Mouse (Mus musculus) MN1 (cell line): ENCODE measurements around the gene Eid3.

ENCODE experiments used
- DNase-seq: peaks from one replicate; pipeline ENCODE4 v3.0.0-alpha.2; 2016; ENCODE audit warnings: low spot score

Gene Eid3

DNA sequence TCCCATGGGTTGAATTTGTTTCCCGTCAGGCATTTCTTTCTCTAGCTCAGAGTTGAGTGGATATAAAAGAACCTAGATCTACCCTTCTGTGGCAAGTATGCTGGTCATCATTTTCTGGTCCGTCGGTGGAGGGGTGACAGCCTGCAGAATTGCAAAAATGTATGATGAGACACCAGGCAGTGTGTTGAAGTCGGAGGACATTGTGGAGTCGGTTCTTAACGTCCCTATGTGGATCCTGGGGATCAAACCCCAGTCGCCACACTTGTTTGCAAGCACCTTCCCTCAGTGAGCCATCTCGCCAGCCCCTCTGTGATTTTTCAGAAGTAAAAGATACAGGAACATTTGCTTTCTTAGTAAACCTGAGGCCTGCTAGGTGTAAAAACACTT is 5.5 kb upstream of the Eid3 start:
- no peak for DNase-seq

- DNase-seq, result peak; percentile 83
Observed at GRCm38 (mm10) chr10:82863106-82863680, 3.2 kb upstream of the Eid3 start.

DNA sequence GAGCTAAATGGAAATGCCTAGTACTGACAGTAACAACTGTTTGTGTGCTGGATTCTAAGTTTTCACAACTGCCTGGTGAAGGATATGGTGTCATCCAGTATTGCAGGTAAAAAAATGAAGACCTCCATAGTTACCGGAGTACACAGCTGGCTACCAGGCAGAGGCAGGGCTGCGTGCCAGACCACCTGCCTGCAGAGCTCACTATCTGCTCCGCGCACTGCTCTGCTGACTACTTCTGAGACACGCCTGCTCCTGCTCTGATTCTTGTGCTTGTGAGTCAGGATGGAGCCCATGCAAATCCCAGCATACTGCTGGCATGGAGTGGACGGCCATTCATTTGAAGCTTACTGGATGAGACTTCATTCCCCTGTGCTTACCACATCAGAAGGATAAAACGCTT is 2.6 kb upstream of the Eid3 start:
- DNase-seq, result peak; percentile 65

DNA sequence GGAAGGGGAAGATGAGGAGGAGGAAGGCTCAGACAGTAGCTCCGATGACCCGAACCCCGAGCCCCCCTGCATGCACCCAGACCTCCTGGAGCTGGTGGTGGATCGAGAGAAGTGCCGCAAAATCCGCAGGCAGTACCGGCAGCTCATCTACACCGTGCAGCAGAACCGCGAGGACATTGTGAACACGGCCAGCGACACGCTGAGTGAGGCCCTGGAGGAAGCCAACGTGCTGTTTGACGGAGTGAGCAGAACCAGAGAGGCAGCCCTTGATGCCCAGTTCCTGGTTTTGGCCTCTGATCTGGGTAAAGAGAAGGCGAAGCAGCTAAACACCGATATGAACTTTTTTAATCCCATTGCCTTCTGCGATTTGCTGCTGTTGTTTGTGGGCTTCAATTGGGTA is 406 bp downstream of the Eid3 start:
- DNase-seq, result no peak

DNA sequence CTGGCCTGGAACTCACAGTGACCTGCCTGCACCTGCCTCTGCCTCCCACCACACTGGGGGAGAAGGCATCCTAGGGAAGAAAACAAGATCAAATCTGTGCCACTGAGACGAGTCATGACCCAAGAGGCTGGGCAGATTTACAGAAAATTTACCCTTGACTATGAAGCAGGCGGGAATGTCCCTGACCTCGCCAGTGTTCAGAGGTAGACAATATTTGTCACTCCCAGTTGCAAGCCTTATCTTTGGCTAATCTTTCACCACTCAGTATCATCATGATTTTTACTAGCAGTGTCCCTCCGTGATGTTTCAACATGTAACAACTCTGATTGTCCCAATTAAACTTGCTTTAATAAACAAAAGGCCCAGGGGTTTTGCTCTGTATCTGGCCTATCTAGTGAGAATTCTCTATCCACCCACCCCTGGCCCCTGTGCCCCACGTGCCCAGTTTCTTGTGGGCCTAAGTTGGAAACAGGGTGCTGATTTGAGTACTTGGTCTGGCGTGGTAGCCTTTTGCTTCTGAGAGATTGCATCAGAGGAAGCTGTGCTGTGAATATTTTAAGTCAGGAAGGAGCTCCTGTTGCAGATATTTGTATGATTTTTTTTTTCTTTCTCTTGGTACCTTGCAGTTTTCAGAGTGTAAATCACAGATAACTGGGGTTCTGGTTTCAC is 2.1 kb downstream of the Eid3 start:
- DNase-seq, result no peak

DNA sequence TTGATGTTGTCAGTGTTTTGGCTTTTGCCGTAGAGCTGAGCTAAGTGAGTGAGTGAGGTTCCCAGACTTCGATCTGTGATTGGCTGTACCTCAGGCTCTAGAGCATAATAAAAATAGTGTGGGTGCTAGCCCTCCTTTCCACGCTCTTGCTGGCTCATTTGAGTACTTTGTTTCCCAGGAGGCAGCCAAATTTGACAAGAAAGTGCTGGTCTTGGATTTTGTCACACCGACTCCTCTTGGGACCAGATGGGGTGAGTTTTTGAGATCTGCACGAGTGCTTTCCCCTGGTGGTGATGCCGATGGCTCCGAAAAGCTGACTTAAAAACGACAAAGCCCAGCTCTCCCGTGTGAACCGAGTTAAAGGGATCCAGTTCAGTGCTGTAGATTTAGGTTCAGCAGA is 9.0 kb downstream of the Eid3 start:
- DNase-seq, result no peak

DNA sequence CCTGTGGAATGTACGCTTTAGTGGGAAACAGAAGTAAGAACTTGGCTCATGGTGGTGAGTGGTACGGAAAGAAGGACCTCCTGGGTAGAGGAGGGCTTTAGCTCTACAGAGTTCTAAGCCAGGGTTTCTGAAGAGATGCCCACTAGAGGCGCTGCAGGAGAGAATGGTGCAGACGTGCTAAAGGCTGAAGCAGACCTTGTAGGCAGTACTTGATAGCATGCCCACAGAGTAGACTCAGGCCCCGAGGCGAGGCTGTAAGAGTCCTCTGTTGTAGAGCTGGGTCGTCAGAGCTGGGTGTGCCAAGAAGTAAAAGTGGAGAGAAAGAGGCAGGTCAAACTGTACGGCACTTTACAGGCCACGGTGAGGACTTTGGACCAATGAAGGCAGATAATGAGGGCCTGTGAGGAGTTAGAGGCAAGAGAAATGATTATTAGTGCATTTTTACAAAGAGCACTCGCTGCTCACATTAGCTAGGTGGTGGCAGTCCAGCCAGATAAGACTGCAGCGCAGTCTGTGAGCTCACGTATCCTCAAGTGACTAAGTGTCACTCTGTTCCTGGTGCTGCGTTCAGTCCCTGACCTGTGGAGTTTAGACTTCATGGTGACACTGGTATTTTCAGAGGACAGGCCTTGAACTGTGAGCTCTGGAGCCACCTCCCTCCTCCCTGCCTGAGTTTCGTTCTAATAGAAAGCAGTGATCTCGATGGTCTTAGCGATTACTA is 9.8 kb downstream of the Eid3 start:
- no peak for DNase-seq

- no peak for DNase-seq
Observed at GRCm38 (mm10) chr10:82887354-82887753, 20.9 kb downstream of the Eid3 start.

DNA sequence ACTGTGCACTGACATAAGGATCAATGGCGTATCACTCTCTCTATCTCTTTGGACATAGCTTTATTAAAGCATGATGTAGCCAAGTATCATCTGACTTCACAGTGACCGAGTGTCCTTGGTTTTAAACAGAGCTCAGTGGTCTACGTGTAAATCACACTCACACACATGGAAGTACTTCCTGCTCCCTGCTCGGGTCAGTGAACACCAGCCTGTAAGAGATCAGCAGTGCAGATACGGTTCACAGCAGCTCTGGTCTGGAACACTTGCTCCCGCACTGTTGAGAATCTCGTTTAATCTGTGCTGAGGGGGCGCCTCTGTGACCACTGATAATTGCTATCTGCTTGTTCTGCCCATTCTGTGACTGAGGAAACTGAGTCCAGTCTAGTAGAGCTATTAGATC is 22.1 kb downstream of the Eid3 start:
- no peak for DNase-seq

DNA sequence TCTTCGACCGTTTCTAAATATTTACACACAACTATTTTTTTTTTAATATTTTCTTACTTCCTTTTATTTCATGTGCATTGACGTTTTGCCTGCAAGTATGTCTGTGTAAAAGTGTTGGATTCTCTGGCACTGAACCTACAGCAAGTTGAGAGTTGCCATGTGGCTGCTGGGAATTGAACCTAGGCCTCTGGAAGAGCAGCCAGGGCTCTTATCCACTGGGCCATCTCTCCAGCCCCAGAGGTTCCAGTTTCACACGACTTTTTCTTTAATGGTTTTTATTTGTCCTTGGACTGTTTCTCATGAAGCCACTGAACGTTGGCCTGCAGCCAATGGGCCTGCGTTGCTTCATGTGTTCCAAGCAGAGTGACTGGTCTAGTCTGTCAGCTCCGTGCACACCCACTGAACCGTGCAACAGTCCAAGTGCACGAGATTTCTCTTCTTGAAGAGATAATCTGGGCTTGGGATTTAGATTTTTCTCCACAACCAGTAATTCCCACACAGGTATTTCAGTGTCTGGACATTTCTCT is 23.1 kb downstream of the Eid3 start:
- DNase-seq, result peak; percentile 93

- DNase-seq, result no peak
Observed at GRCm38 (mm10) chr10:82890936-82891335, 24.5 kb downstream of the Eid3 start.

GRCm38 (mm10) chr10:82891427-82891826 is 25.0 kb downstream of the Eid3 start:
- no peak for DNase-seq

DNA sequence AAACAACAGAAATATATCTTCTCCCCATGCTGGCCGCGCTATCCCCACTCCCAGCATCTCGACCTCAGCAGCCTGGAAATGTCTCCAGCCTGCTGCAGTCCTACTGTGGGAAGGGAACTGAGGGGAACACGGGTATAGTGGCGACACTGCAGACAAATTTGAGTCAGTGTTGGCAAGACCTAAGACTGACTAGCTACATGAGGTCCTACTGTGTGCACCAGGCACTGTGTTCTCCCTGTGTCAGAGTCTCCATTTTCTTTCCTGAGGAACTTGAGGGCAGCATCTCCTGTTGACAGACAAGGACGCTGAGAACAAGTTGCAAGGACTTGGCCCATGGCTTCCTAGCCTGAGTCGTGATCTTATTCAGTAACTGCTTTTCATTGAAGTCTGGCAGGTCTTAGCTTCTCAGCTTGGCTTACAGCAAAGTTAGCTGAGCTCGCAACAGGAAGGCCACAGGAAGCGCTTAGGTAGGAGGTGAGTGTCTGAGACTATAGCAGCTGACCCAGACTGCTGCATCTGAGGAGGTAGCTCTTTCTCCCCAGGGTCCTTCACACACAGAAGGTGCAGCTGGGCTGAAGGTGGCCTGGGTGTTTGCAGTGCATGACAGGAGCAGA is 26.1 kb downstream of the Eid3 start:
- DNase-seq, result no peak

GRCm38 (mm10) chr10:82893872-82894650 is 27.6 kb downstream of the Eid3 start:
- DNase-seq, result no peak

- no peak for DNase-seq
Observed at GRCm38 (mm10) chr10:82897936-82898335, 31.5 kb downstream of the Eid3 start.

DNA sequence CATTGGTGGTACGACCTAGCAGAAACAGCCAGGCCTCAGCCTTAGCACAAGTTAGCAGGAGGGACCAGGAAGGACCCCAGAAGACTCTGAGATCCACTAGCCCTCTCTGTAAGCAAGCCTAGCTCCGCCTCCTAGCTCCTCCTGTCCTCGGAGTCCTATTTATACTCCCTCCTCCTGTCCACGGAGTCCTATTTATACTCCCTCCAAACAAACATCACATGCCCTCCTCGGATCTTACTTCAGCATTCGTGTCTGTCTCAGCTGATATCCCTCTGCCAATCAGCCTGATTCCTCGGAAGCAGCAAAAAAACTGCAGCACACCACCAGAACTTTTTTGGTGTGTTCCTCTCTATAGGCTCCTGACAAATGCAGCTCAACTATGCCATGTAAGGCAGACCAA is 32.5 kb downstream of the Eid3 start:
- no peak for DNase-seq

DNA sequence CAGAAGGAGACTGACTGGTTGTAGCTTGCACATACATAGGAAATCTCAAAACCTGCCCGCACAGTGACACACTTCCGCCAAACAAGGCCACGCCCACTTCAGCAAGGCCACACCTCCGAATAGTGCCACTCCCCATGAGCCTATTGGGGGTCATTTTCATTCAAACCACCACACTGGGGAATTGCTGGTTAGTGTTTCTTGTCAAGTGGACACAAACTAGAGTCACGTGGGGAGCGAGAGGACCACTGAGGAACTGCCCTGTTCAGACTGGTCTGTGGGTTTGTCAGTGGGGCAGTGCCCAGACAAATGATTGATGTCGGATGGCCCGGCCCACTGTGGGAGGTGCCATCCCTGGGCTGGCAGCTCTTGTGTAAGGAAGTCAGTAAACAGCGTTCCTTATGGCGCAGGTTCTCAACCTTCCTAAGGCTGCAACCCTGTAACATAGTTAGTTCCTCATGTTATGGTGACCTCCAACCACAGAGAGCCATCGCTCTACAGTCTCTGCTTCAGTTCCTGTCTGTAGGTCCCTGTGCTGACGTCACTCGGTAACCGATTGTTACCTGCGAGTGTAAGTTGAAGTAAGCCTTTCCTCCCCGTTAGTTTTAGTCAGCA is 33.5 kb downstream of the Eid3 start:
- no peak for DNase-seq

GRCm38 (mm10) chr10:82900546-82900945 is 34.1 kb downstream of the Eid3 start:
- no peak for DNase-seq

GRCm38 (mm10) chr10:82901436-82901835 is 35.0 kb downstream of the Eid3 start:
- peak; percentile 81 for DNase-seq

GRCm38 (mm10) chr10:82908526-82908925 is 42.1 kb downstream of the Eid3 start:
- DNase-seq, result no peak

DNA sequence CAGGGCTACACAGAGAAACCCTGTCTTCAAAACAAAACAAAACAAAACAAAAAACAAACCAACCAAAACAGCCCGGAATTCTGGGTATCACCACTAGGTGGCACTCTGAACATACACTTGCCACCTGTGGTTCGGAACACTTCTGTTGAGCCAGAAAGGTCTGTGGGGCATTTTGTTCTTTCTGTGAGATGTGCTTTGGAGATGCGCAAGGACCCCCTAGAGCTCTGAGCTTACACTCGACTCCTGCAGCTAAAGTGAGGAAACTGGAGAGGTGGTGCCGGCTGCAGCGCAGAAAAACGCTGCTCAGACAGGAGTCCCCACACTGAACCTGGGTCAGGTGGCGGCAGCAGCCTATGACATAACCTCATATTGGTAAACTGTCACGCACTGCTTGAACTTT is 43.0 kb downstream of the Eid3 start:
- DNase-seq, result peak; percentile 80

DNA sequence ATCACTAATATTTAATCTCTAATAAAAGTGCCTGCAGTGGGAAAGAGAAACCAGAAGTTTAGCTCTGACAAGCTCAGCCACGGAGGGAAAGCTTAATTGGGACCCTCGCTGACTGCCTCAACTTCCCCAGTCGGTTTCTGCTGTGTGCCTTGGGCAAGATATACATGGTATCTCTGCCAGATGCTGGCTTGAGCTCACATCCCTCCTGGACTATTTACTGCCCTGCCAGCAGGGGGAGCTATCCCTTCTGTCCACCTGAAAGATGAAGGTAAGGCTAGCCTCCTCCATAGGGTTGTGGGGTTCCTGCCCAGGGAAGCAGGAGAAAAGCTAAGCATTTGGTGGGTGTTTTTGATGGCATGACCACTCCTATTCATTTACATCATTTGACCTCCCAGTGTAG is 43.8 kb downstream of the Eid3 start:
- DNase-seq, result no peak
